Mouse (Mus musculus) forebrain, embryonic 16.5 days (tissue): ENCODE data around the gene Clasp1. TPM values are rescaled to one million over a fixed set of nuclear protein-coding genes. Genes with fewer than 3 reads are reported as not detected.
A peak's percentile ranks its signal among the peaks of the same experiment; 100 is the strongest.

Experiments
- ATAC-seq: fragments of 200-750 bp; cut with Nextera tagmentation; 2 replicates; pipeline ENCODE4 v1.8.0; 2017; ENCODE audit warnings: mild to moderate bottlenecking, moderate library complexity
- H3K27ac ChIP-seq: fragments of 300-500 bp; sonication (generic); 2 replicates; pipeline ENCODE4 v1.5.1; 2014; ENCODE audit warnings: low read length, control low read depth
- H3K27me3 ChIP-seq: fragments of 300-500 bp; sonication (generic); replicated peaks from 2 replicates; pipeline ENCODE4 v1.6.1; 2014; ENCODE audit warnings: low read length; ENCODE audit not compliant: control insufficient read depth, insufficient read depth
- H3K36me3 ChIP-seq: fragments of 300-500 bp; sonication (generic); 2 replicates; pipeline ENCODE4 v1.6.1; 2014; ENCODE audit not compliant: control insufficient read depth, insufficient read depth
- H3K4me1 ChIP-seq: fragments of 300-500 bp; sonication (generic); replicated peaks from 2 replicates; pipeline ENCODE4 v1.6.1; 2014; ENCODE audit warnings: low read length; ENCODE audit not compliant: control insufficient read depth, insufficient read depth
- H3K4me2 ChIP-seq: fragments of 300-500 bp; sonication (generic); 2 replicates; pipeline ENCODE4 v1.6.1; 2014; ENCODE audit warnings: mild to moderate bottlenecking, low read length, control low read depth
- H3K4me3 ChIP-seq: fragments of 300-500 bp; sonication (generic); replicated peaks from 2 replicates; pipeline ENCODE4 v1.5.1; 2014; ENCODE audit warnings: mild to moderate bottlenecking, low read length, control low read depth
- H3K9ac ChIP-seq: fragments of 300-500 bp; sonication (generic); replicated peaks from 2 replicates; pipeline ENCODE4 v1.6.1; 2014; ENCODE audit warnings: low read depth, low read length, control low read depth
- H3K9me3 ChIP-seq: fragments of 300-500 bp; sonication (generic); 2 replicates; pipeline ENCODE4 v1.6.1; 2016; ENCODE audit warnings: low read length; ENCODE audit not compliant: control insufficient read depth
- WGBS: fragments of 180-500 bp; shearing (Covaris S2); extraction: QIAGEN DNeasy Blood & Tissue Kit; methylation state at CpG from one replicate; pipeline ENCODE4 v1.1.7; 2014; 5-methylcytosine and 5-hydroxymethylcytosine counted together
- polyA plus RNA-seq: library from polyadenylated mRNA; unstranded; fragments of >200 nt; fragmentation: Nextera tagmentation; extraction: Ambion mirVana; gene quantifications from 2 replicates; pipeline ENCODE4 v1.2.1, GENCODE M21; 2015

Clasp1 gene
- polyA plus RNA-seq, 1 experiment from 2014 or later = 154 TPM

- H3K27me3 ChIP-seq = no peaks in the 10 kb centered on the region
- H3K4me2 ChIP-seq = no peak overlapping the region
- H3K27ac ChIP-seq = no peak overlapping the region
- ATAC-seq = no peak
- no peak overlapping the region for H3K4me3 ChIP-seq
- H3K9me3 ChIP-seq = no peaks in the 10 kb centered on the region
- WGBS = 95% methylated on average over 9 of the region's 9 CpGs
- peaks cover 4% of the 10 kb centered on the region; the same call in 1 of the 2 replicates for H3K4me1 ChIP-seq
- H3K9ac ChIP-seq = no peak overlapping the region
- 0 out of 2 replicates have a peak, but pooled peaks cover 5% of the 10 kb centered on the region for H3K36me3 ChIP-seq
These were observed 105.7 kb downstream of the Clasp1 start for GRCm38 (mm10) chr1:118494551-118494950.

GRCm38 (mm10) chr1:118498311-118498710 is 109.5 kb downstream of the Clasp1 start:
- H3K4me3 ChIP-seq = no peak overlapping the region
- no peak overlapping the region for H3K9ac ChIP-seq
- no peaks in the 10 kb centered on the region for H3K9me3 ChIP-seq
- no peak overlapping the region for H3K4me2 ChIP-seq
- no peak overlapping the region for H3K27ac ChIP-seq
- peaks cover 30% of the 10 kb centered on the region for H3K36me3 ChIP-seq
- 83% methylated on average over 5 of the region's 5 CpGs for WGBS
- ATAC-seq = peak; percentile 68
- H3K27me3 ChIP-seq = no peaks in the 10 kb centered on the region
- H3K4me1 ChIP-seq = peaks cover 4% of the 10 kb centered on the region; the same call in 1 of the 2 replicates

- no peak for ATAC-seq
- H3K4me3 ChIP-seq = no peak overlapping the region
- H3K4me1 ChIP-seq = no peaks in the 10 kb centered on the region
- no peak overlapping the region for H3K9ac ChIP-seq
- H3K9me3 ChIP-seq = no peaks in the 10 kb centered on the region
- no peak overlapping the region for H3K4me2 ChIP-seq
- WGBS = 96% methylated on average over 11 of the region's 11 CpGs
- H3K27me3 ChIP-seq = no peaks in the 10 kb centered on the region
- H3K36me3 ChIP-seq = peaks cover 43% of the 10 kb centered on the region
- no peak overlapping the region for H3K27ac ChIP-seq
These were observed 111.7 kb downstream of the Clasp1 start for GRCm38 (mm10) chr1:118500606-118501005.

- H3K36me3 ChIP-seq = peaks cover 48% of the 10 kb centered on the region
- H3K9ac ChIP-seq = no peak overlapping the region
- H3K27ac ChIP-seq = no peak overlapping the region
- H3K4me3 ChIP-seq = no peak overlapping the region
- H3K27me3 ChIP-seq = no peaks in the 10 kb centered on the region
- no peak overlapping the region for H3K4me2 ChIP-seq
- ATAC-seq = no peak
- 90% methylated on average over 2 of the region's 2 CpGs for WGBS
- H3K4me1 ChIP-seq = no peaks in the 10 kb centered on the region
- no peaks in the 10 kb centered on the region for H3K9me3 ChIP-seq
These were observed 112.8 kb downstream of the Clasp1 start for GRCm38 (mm10) chr1:118501691-118502090.

- Histone ChIP-seq H3K9me3 (no peaks in the 10 kb centered on the region), H3K36me3 (peaks cover 66% of the 10 kb centered on the region), H3K27ac (no peak overlapping the region), H3K9ac (no peak overlapping the region), H3K27me3 (no peaks in the 10 kb centered on the region), H3K4me3 (no peak overlapping the region), H3K4me2 (no peak overlapping the region), H3K4me1 (no peaks in the 10 kb centered on the region)
- no peak for ATAC-seq
- whole genome bisulfite sequencing = 84% methylated on average over 1 of the region's 1 CpGs
These were observed 116.9 kb downstream of the Clasp1 start for GRCm38 (mm10) chr1:118505746-118506145.

GRCm38 (mm10) chr1:118510996-118511395 is 122.1 kb downstream of the Clasp1 start:
- Histone ChIP-seq H3K36me3 (peaks cover 49% of the 10 kb centered on the region), H3K4me2 (no peak overlapping the region), H3K9me3 (no peaks in the 10 kb centered on the region), H3K9ac (no peak overlapping the region), H3K27me3 (no peaks in the 10 kb centered on the region), H3K4me1 (no peaks in the 10 kb centered on the region), H3K27ac (no peak overlapping the region), H3K4me3 (no peak overlapping the region)
- no peak for ATAC-seq
- WGBS = 92% methylated on average over 3 of the region's 3 CpGs

GRCm38 (mm10) chr1:118511738-118512530 is 123.1 kb downstream of the Clasp1 start:
- 92% methylated on average over 8 of the region's 8 CpGs for WGBS
- H3K36me3 ChIP-seq = peaks cover 42% of the 10 kb centered on the region
- H3K27me3 ChIP-seq = no peaks in the 10 kb centered on the region
- H3K4me1 ChIP-seq = no peaks in the 10 kb centered on the region
- H3K27ac ChIP-seq = no peak overlapping the region
- no peaks in the 10 kb centered on the region for H3K9me3 ChIP-seq
- H3K4me2 ChIP-seq = no peak overlapping the region
- H3K9ac ChIP-seq = no peak overlapping the region
- no peak overlapping the region for H3K4me3 ChIP-seq
- ATAC-seq = no peak

GRCm38 (mm10) chr1:118516256-118516655 is 127.4 kb downstream of the Clasp1 start:
- ATAC-seq = no peak
- no peaks in the 10 kb centered on the region for H3K27me3 ChIP-seq
- H3K27ac ChIP-seq = no peak overlapping the region
- no peaks in the 10 kb centered on the region for H3K9me3 ChIP-seq
- no peaks in the 10 kb centered on the region for H3K4me1 ChIP-seq
- no peak overlapping the region for H3K9ac ChIP-seq
- WGBS = 80% methylated on average over 7 of the region's 7 CpGs
- no peak overlapping the region for H3K4me3 ChIP-seq
- H3K4me2 ChIP-seq = no peak overlapping the region
- H3K36me3 ChIP-seq = peaks cover 18% of the 10 kb centered on the region

GRCm38 (mm10) chr1:118523161-118523560 is 134.3 kb downstream of the Clasp1 start:
- no peaks in the 10 kb centered on the region for H3K27me3 ChIP-seq
- peaks cover 42% of the 10 kb centered on the region for H3K36me3 ChIP-seq
- no peak overlapping the region for H3K27ac ChIP-seq
- H3K4me2 ChIP-seq = no peak overlapping the region
- H3K9me3 ChIP-seq = no peaks in the 10 kb centered on the region
- no peak for ATAC-seq
- H3K9ac ChIP-seq = no peak overlapping the region
- H3K4me3 ChIP-seq = no peak overlapping the region
- WGBS = 58% methylated on average over 6 of the region's 6 CpGs
- no peaks in the 10 kb centered on the region for H3K4me1 ChIP-seq
